Mouse (Mus musculus): ENCODE measurements around the gene Bcr.

The Bcr gene

DNA sequence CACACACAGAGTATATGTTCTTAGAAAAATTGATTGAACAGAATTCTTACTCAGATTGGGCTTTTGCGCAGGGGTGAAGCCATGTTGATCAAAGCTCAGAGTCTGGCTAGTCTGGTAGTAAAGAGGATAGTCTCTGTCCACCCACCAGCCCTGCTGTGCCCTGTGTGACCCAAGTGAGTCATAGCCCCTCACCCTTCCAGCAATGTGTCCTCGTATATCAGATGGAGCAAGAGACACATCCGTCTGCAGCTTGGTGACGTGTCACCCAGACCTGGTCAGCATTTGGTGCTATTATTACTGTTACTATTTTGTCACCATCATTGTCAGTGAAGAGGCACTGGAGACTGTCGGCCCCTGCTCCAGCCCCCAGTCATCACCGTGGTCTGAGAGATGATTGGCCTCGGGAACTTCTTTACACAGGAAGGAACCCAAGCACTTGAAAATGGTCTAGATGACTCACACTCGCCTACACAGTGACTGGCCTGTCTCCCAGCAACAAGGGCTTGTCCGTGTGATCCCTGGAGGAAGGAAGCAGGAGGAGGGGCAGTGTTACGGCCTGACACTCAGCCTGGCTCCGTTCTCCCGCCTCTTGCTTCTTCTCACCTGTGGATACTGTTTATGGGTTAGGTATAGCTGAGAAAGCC is 109.9 kb downstream of the Bcr start:
- in situ Hi-C loops (cut with MboI; ENCODE audit: low sequenced_read_pairs), result no loop called here

DNA sequence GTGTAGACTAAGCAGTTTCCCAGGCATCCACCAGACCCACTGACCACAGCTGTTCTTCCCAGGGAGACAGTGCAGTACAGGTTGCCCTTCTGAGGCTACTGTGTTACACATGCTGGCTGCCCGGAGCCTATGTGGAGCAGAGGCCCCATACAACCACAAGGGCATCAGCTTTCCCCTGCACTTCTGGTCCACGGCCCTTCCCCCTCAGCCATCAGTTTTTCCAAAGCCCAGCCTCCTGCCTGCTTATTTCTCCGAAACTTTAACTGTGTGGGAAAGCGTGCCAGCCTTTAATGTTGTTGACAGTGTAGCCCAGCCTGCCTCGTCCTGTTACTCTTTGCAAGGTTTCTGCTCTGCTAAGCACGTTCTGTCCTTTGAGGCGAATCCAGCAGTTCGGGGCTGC is 112.7 kb downstream of the Bcr start:
- in situ Hi-C loops (cut with MboI; ENCODE audit: low sequenced_read_pairs), result no loop called here

DNA sequence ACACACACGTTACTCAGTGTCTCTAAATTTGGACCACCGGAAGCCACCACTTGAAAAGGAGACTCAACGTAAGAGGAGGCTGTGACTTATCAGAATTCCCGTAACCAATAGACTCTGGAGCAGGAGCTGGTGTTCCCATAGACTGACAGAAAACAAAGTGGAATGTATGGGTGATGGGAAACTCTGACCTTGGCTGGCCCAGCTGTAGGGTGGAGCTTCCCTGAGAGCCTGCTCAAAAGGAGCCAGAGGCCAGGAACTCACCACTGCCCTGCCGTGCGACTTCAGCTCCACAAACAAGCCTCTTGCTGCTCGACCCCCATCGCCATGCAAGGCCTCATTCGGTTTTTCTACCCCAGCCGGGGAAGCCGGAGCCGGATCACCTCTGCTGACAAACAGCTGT is 113.3 kb downstream of the Bcr start:
- in situ Hi-C loops (cut with MboI; ENCODE audit: low sequenced_read_pairs), result no loop called here

DNA sequence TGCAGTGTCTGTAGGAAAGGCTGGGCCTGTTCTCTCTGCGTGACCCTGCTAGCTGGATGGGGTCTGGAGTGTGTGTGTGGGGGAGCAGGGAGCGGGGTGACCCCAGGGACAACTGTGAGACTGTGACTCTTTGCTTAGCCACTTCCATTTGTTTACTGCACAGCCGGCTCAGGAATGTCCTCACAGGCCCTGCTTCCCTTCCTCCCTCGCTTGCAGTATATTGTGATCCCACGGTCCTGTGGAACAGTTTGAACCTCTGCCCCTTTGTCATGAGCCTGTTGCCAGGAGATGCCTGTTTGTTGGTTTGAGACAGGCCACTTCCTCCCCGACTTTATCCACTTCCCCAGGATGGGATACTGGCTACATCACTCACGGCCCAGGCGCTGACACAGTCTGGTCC is 116.1 kb downstream of the Bcr start:
- in situ Hi-C loops (cut with MboI; ENCODE audit: low sequenced_read_pairs), result no loop called here

DNA sequence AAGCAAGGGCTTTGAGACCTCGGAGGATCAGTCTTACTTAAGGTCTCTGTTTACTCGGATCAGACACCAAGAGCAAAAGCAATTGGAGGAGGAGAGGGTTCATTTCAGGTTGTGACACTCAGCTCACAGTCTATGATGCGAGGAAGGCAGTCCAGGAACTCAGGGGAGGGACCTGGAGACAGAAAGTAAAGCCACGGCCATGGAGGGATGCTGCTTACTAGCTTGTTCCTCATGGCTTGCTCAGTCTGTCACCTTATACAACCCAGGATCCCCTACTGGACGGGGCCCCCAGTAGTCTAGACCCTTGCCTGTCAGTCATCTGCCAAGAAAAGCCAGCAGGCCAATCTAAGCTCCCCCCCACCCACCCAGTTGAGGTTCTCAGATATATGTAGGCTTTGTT is 118.5 kb downstream of the Bcr start:
- in situ Hi-C loops (cut with MboI; ENCODE audit: low sequenced_read_pairs), result no loop called here

DNA sequence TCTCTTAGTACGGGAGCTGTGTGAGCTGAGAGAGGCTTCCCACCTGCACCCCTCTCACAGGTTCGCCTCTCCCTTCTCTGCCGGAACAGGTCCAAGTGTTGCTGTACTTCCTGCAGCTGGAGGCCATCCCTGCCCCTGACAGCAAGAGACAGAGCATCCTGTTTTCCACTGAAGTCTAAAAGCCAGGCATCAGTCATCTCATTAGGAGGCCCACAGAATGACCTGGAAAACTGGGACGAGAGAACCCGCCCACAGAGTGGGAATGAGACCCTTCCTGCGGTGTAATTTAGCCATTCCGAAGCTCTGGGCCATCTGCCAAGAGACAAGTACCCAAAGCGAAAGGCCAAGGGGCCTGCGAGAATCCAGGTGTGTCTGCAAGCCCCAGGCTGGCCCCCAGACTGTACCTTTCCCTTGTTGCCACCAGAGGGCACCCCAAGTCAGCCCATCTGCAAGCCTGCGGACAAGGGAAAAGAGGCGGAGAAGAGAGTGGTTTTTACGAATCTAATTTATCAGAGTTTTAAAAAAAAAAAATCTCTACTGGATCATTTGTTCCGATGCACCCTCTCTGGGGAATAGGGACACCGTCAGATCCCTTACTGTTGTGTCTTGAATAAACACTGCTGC is 121.9 kb downstream of the Bcr start:
- in situ Hi-C loops (cut with MboI; ENCODE audit: low sequenced_read_pairs), result loop anchor here (5.0 kb wide), 1 partner anchor 65 kb away; no protein-coding TSS in a partner anchor

DNA sequence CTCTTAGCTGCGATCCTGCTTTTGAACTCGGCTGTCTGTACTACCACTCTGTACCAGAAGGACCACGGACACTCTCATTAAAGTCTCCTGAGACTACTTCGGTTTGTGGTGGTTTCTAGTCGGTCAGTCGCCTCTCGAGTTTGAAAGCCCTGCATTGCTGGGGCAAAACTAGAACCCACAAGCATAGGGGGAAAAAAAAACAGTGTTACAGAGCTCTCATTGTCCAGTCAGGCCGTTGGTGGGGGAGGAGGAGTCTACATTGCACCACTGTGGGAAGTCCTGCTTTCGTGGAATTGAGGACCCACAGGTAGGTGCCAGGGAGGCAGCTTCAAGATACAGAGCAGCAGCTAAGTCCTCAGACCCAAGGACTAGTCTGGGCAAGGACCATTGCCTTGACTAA is 124.4 kb downstream of the Bcr start:
- in situ Hi-C loops (cut with MboI; ENCODE audit: low sequenced_read_pairs), result loop anchor here (5.0 kb wide), 1 partner anchor 62 kb away; no protein-coding TSS in a partner anchor

DNA sequence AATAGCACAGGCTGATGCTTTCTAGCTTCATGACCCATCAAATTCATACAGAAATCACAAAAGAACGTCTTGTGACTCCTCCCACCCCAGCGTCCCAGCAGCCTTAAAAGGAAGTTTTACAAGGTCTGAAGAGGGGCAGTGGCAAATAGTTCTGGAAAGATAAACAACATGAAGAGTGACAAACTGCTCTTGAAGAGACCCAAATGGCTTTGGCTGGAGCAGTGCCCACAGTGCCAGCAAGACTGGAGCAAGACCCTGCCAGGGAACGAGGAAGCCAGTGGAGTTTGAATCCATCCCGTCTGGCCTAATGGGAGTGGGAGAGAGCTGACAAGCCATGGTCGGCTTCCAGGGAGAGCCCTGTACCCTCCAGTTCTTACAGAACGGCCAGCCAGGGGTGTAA is 126.2 kb downstream of the Bcr start:
- in situ Hi-C loops (cut with MboI; ENCODE audit: low sequenced_read_pairs), result no loop called here

DNA sequence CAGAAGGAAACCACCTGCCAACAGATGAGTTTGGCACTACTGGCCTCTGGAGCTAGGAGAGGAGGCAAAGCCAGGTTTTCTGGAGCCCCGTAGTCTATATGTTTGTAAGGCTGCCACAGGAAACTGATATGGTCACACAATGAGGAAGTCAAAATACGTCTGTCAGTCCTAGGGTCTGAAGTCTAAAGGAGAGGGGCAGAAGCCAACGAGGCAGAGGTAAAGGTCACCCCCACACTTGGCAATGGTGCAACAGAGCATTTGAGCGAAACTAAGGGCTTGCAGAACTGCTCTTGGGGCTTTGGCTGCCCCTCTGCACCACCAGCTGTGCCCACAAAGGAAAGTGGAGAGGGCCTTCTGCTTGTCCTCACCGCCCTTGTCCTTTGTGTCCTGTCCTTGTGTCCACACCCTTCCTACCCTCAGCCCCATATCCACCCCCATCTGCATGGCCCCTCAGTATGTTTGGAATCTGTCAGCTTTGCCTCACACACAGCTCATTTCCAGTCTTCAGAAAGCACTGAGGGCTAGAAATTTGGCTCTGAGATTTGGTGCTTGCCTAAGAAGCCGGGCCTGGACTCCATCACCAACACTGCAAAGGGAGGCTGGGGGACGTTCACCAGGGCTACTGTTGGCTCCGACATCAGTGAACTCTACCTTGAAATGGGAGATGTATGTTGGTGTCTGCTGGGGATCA is 127.1 kb downstream of the Bcr start:
- in situ Hi-C loops (cut with MboI; ENCODE audit: low sequenced_read_pairs), result no loop called here

DNA sequence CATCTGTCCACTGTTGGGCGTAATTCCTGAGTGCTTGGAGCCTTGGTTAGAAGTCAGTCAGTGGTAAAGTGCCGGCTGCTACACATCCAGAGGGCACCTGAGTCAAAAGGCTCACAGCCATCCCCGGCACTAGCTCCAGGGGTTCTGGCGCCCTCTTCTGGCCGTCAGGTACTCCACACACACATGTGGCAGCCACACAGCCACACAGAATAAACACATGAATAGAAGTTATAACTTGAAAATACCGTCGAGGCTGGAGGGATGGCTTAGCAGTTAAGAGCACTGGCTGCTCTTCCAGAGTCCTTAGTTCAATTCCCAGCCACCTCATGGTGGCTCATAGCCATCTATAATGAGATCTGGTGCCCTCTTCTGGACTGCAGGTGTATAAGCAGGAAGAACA is 131.3 kb downstream of the Bcr start:
- in situ Hi-C loops (cut with MboI; ENCODE audit: low sequenced_read_pairs), result loop anchor here (10.0 kb wide), 1 partner anchor 253 kb away; no protein-coding TSS in a partner anchor

DNA sequence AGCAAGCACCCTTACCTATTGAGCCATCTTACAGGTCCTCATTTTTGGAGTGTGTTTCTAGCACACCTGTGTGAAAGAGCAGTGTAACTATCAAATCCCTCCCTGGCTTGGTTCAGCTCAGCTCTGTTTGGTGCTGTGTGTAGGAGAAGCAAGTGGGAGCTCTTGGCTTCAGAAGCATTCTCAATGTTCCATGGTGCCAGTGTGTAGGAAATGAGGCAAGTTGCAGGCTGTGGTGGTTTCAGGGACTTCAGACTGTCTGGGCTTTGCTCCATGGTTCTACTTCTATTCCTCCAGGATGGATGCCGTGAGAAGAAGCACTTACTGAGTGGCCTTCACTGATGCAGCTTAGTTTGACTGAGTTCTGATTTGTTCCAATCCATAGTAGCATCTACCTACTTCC is 137.4 kb downstream of the Bcr start:
- in situ Hi-C loops (cut with MboI; ENCODE audit: low sequenced_read_pairs), result loop anchor here (10.0 kb wide), 1 partner anchor 247 kb away; no protein-coding TSS in a partner anchor

DNA sequence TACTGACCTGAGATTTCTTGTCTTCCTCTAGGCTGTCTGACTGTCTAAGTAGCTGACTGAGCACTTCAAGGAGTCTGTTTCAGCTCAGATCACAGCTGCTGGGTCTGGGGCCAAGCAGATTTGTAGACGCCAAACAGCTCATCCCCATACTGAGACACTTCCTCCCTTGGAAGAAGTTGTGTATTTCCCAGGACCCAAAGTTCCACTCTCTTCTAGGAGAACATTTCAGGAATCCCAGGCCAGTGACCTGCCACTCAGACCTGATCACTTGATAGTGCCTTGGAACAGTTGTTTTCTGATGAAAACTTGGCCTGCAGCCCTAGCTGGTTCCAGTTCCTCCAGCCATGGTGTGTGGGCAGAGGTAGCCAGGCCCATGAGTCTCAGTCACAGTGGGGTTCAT is 140.3 kb downstream of the Bcr start:
- in situ Hi-C loops (cut with MboI; ENCODE audit: low sequenced_read_pairs), result no loop called here

DNA sequence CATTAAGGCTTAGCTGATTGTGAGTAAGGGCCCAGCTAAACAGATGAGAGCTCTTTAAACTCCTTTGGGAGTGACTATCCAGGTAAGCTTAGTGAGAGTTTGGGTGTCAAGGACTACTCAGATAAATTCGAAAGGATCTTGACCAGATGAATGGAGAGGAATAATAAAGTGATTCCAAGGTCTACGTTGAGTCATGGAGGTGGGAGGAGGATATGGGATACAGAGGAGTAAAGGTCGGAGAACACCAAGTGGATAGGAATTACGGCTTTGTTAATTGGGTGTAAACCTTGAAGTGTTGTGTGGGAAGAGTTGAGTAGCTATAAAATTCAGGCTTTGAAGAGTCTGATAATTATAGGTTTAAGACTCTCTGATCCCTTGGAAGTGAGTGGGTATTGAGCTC is 145.8 kb downstream of the Bcr start:
- in situ Hi-C loops (cut with MboI; ENCODE audit: low sequenced_read_pairs), result no loop called here

DNA sequence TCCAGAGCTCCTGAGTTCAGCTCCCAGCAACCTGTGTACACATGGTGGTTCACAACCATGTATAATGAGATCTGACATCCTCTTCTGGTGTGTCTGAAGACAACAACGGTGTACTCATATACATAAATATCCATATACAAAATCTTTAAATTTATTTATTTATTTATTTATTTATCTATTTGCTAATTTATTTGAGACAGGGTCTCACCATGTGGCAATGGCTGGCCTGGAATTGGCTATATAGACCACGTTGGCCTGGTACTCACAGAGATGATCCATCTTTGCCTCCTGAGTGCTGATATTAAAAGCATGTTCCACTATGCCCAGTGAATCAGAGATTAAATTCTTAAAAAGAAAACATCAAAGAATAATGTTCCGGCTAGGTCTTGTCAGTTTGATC is 150.4 kb downstream of the Bcr start:
- in situ Hi-C loops (cut with MboI; ENCODE audit: low sequenced_read_pairs), result no loop called here

DNA sequence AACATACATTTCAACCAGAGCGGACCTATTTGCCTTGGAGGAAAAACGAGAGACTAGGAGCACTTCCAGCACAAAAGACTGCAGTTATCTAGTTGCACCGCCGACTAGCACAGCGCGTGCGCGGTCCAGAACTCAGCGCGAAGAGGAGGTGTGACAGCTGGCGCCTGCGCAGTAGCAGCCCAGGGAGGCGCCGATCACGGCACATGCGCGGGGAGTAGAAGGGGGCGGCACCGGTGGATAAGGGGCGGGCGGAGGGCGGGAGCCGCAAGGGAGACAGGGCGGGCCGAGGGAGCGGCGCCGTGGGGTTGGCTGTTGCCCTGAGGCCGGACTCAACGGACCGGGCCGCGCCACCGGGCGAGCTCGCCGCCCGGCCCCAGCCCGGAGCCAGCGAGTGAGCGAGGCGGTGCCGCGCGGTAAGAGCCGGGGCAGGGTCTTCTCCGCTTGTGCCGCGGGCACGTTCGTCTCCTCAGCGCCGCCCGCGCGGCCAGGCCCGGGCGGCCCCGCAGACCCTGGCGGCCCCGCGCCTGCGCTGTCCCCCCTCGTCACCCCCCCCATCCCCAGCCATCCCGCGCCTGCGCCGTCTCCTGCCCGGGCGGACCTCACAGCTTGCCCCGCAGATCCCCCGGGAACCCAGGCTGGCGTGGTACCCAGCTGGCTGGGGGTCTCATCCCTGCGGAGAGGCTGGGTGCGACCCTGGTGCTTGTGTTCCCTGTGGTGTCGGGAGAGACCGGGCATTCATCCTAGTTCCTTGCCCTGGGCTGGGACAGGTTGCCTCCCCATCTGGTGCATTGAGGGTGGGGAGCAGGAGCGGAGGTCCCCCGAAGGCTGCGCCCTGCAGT is 151.6 kb downstream of the Bcr start, which contains the start of gene Specc1l:
TSS of gene Specc1l (plus strand) at position 267 of the 839 bp plus-strand sequence.
- in situ Hi-C loops (cut with MboI; ENCODE audit: low sequenced_read_pairs), result no loop called here

DNA sequence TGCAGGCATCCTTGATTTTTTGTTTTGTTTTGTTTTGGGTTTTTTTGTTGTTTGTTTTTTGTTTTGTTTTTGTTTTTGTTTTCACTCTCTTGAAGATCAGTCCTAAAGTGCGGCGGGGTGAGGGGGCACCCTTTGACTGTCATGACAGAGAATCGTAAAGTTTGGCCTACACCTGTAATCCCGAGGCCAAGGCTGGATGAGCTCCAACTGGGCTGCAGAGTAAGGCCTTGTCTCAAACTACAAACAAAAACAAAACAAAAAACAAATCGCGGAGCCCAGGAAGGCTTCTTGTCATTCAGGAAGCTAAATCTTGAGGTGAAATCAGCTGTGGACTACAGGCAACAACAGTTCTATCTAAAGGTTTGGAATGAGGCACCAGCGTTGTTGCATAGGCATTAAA is 152.6 kb downstream of the Bcr start:
- in situ Hi-C loops (cut with MboI; ENCODE audit: low sequenced_read_pairs), result no loop called here

DNA sequence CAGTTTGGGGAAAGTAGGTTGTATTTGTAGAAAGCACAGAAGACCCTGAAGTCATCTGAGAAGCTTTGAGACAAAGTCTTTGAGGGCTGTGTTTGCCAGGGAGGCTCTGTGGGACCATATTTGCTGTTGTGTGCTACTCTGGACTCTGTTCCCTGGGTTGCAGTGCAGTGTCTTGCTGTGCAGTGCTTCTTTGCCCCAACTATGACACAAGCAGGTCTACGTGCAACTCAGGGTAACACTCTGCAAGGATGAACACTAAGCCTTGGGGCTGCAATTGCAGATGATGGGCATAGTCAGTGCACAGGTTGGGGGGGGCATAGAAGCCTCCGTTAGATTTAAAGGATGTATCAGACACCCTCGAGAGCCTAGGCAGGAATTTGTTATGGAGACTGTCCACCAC is 160.3 kb downstream of the Bcr start:
- in situ Hi-C loops (cut with MboI; ENCODE audit: low sequenced_read_pairs), result no loop called here

DNA sequence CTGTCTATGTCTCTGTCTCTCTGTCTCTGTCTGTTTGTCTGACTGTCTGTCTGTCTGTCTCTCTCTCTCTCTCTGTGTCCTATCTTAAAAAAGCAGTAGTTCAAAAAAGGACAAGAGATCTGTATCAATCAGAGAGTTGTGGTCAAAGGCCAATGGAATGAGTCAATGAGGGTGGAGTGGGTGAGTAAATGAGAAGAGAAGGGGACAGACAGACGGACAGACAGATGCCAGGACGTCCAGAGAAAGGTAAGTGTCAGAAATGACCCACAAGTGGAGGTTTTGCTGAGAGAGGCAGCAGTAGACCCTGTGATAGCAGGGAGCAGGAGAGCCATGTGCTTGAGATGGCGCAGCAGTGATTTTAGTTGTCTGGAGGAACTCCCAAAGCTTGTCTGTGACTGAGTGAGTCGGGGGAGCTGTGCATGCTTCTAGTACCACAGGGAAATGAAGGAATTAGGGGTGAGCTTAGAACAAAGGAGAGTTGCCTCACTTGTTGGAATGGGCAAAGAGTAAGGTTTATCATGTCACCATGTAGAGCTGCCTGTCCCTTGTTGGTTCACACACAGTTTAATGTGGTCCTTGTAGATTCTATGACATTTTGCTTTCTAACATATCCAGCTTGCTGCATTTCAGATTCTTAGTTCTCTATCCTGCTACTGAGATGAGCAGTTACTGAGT is 161.7 kb downstream of the Bcr start:
- in situ Hi-C loops (cut with MboI; ENCODE audit: low sequenced_read_pairs), result no loop called here

DNA sequence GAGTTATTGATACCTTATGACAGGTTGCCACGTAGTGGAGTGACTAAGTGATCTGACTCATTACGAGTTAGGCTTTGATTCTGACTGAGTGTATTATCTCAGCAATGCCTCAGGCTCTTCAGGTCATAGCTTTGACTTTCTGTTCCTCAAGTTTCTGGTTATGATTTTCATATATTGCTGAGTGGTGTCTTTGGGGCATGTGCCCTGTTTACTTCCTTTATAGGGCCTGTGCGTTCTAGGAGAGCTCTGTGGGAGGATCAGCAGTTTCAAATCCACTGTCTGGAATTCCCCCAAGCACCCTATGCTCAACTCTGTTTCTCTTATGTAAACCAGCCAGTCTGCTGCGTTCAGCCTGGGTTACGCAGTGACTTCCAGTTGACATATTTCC is 162.2 kb downstream of the Bcr start:
- in situ Hi-C loops (cut with MboI; ENCODE audit: low sequenced_read_pairs), result no loop called here

DNA sequence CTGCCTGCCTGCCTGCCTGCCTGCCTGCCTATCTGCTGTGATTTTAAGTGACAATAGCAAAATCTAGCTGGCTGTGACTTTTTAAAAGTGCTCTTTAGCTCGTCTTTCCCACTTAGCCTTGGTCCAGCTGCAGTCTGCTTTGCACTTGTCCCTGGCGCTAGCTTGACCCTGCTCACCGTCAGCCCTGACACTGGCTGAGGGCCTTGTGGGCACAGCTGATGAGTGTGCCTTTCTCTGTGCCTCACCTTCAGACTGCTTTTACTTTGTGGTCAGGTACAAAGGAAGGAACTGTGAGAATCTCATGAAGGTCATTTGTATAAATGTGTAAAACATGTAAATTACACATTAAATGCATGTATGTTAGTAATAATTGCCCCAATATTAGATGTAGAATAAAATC is 163.8 kb downstream of the Bcr start:
- in situ Hi-C loops (cut with MboI; ENCODE audit: low sequenced_read_pairs), result no loop called here

DNA sequence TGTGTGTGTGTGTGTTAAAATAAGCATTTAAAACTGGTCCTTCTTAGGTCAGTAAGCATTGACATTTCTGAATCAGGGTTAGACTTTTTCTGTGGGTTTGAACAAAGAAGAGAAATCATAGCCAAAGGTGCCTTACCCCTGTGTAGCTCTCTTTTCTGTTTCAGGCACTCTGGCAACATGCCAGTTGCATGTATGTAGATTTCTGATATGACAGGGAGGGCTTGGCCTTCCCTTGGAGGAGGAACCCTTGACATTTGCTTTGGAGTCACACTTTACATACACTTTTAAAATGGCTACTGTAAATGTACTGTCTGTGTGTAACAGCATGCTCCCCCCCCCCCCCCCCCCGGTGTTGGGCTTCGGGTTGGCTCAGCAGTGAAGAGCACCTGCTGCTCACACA is 164.2 kb downstream of the Bcr start:
- in situ Hi-C loops (cut with MboI; ENCODE audit: low sequenced_read_pairs), result no loop called here
